Mouse (Mus musculus): ENCODE measurements around the gene Fam124b.
A peak's percentile ranks its signal among the peaks of the same experiment; 100 is the strongest.

The Fam124b gene

GRCm38 (mm10) chr1:80218268-80218667 lies at the start of gene Fam124b:
TSS of gene Fam124b (minus strand) at chr1:80218473.
- DNase-seq (ENCODE audit: low spot score in 2 of 2) = no peak

- no peak for DNase-seq (ENCODE audit: low spot score in 2 of 2)
These were observed 42.2 kb upstream of the Fam124b start for GRCm38 (mm10) chr1:80260443-80260842.

- no peak for DNase-seq (ENCODE audit: low spot score in 2 of 2)
These were observed 40.4 kb upstream of the Fam124b start for GRCm38 (mm10) chr1:80258632-80259031.

DNA sequence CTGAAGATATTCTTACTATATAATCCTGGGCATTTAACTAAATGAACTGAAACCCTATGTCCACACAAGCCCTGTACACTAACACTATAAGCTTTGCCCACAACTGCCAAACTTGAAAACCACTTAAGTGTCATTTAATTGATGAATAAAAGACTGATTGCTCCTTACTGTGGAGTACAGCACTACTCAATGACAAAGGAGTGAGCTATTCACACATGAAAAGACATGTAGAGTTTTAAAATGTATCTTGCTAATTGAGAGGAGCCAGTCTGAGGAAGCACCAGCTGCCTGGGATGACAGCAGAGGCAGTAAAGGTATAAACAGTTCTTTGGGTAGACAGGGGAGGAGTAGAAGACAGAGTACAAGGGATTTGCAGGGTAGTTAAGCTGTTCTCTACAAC lies 35.0 kb upstream of the Fam124b start:
- DNase-seq (ENCODE audit: low spot score in 2 of 2) = no peak

DNA sequence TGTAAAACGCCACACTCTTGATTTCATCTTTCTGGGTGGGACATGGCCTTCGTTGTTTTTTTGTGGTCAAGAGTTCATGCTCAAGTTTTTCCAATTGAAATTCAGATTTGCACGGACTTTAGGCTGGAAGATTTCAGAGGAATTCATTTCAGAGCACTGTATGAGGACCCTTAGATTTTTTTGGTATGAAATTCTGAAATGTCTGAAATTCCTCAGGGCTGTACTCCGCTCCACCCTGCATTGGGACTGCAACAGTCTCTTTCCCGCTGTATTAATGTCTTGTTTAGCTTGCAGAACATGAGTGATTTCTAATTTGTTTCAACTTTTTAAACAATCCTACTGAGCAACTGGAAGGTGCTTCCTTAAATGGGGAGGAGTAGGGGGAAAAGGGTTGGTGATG lies 32.0 kb upstream of the Fam124b start:
- no peak for DNase-seq (ENCODE audit: low spot score in 2 of 2)

DNA sequence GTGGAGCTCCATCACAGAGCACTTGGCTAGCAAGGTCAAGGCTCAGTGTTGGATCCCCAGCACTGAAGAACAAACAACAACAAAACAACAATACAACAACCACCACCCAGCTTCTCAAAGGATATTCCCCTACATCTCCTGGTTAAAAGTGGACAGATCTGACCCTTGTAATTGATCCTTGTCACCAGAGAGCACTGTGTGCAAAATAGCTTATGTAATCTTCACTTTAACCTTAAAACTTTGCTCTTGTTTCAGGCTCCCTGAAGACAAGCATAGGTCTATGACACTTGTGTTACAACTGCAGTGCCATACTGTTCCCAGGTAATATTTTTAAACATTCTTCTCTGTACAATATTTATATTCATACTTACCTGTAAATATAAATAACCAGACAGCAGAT lies 28.9 kb upstream of the Fam124b start:
- DNase-seq (ENCODE audit: low spot score in 2 of 2) = no peak

GRCm38 (mm10) chr1:80244123-80244522 lies 25.9 kb upstream of the Fam124b start:
- no peak for DNase-seq (ENCODE audit: low spot score in 2 of 2)

GRCm38 (mm10) chr1:80241579-80241978 lies 23.3 kb upstream of the Fam124b start:
- DNase-seq (ENCODE audit: low spot score in 2 of 2) = no peak

GRCm38 (mm10) chr1:80240017-80240660 lies 21.9 kb upstream of the Fam124b start:
- DNase-seq (ENCODE audit: low spot score in 2 of 2) = no peak

GRCm38 (mm10) chr1:80239481-80239880 lies 21.2 kb upstream of the Fam124b start:
- DNase-seq (ENCODE audit: low spot score in 2 of 2) = no peak

- no peak for DNase-seq (ENCODE audit: low spot score in 2 of 2)
These were observed 18.9 kb upstream of the Fam124b start for GRCm38 (mm10) chr1:80236951-80237702.

DNA sequence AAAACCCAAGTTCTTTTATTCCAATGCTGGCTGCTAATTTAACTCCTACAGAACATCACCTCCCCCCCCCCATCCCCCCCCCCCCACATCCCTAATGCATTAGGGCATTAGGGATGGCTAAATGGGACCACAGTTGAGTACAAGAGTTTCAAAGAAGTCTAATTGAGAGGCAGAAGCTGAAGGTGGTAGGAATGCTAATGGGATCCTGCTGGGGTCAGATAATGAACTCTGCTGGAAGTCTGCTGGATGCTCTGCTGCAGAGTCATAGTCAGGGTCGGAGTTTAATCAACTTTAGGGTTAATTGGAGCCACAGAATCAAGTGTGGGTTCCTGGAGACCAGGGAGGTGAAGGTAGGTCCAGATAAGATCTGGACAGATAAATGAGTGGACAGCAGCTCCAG lies 17.9 kb upstream of the Fam124b start:
- DNase-seq (ENCODE audit: low spot score in 2 of 2) = no peak

GRCm38 (mm10) chr1:80230612-80231011 lies 12.3 kb upstream of the Fam124b start:
- DNase-seq (ENCODE audit: low spot score in 2 of 2) = no peak

DNA sequence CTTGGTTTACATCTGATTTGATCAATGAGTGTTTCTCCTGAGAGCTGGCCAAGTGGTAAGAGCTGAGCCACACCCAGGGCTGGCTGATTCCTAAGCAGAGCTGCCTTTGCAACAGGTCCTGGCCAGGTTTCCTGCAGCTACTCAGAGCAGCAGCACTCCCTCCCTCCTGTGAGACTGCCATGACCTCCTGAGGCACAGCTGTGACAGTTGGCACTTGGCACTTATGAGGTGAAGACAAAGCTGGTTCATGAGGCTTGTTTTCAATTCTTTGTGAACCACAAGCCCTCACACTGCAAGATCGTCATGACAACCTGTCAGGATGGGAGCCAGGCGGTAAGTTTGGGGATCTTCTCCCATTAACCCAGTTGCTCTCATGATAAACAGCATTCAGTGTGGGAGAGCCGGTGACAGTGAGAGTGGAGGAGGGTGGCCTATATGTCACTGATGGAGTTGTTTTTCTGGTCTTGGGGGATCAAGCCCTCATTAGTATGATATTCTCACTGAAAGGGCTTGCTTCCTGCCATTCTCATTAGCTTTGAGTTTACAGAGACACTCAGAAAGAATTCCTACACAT lies 6.7 kb upstream of the Fam124b start:
- no peak for DNase-seq (ENCODE audit: low spot score in 2 of 2)

DNA sequence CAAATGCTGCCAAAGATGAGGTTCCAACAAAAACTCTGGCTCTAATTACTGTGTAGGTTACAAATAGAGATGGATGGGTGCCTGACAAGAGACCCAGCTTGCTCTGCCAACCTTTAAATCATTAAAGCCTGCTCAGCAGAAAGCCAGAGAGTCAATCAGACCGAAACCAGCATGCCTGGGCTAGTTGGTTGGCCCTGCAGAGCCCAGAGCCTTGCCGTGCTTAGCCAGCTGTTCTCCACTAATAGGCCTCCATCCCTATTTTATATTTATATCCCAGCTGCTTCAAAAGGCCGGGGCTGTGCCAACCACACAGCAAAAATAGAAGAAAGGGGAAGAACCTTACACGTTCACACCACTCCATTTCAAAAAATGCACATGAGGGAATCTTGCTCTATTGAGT lies 2.9 kb upstream of the Fam124b start:
- DNase-seq (ENCODE audit: low spot score in 2 of 2) = no peak

DNA sequence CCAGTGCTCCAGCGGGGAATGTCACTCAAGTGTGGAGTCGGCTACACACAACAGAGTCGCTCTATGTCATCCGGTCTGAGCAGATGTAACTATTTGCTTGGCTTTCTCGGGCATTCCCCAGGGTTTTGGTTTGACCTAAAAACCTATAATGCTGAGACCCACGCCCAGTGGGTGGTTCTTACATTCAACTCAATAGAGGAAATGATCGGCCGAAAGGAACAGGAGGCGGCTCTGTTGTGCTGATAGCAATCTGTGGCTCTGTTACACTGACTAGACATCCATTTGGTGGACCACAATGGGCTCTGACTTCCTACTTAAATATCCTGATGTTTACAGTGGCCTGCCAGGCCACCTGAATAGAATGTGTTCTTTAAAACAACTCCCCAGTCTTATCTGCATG lies 4.4 kb downstream of the Fam124b start:
- no peak for DNase-seq (ENCODE audit: low spot score in 2 of 2)

DNA sequence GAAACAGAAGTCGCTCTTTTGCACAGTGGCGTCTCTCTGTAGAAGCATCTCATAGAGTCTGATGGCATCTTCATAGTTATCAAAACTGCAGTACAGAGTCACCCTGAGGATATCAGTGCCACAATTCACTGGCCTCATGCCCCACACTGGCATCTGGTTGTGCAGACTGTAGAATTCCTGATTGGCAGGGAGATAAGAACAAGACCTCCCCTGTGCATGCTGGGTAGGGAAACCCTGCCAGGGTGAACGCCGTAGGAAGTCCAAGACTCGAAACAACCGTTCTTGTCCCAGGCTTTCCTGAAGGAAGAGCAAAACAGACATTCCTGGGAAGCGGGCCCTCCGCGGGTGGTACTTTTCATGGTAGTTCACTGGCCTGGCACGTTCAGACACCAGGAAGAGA lies 5.1 kb downstream of the Fam124b start:
- DNase-seq (ENCODE audit: low spot score in 2 of 2) = no peak

DNA sequence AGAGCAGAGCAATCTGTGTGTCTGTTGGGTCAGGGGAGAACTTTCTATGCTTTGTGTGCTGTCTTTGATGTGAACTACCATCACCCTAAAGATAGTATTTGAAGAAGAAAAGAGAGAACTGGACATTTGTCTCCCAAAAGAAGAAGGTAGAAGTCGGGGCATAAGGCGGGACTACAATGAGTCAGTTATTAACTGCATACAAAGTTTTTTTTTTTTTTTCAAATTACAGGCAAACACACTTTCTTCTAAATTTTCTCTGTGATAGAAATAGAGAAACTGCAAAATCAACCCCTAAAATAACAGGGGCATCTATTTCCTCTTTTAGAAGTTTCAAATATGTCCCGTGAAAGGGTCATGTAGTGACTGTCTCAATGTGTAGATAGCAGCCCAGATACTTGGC lies 16.0 kb downstream of the Fam124b start:
- no peak for DNase-seq (ENCODE audit: low spot score in 2 of 2)

DNA sequence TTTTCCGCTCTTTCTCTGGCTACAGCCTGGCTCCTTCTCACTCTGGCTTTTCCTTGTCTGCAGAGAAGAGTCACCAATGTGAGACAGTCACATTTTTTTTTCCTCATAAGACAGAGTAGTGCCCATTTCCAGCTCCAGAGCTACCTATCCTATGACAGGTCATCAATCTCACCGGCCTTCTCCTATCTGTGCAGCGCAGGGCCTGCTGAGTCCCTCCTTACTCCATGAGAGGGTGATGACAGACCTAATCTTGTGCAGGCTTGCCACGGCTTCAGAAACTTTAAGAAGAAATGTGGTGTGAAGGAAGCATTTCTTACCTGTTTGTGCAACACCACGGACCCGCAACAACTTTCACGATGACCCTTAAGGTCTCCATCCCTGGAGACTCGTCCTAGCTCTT lies 25.4 kb downstream of the Fam124b start:
- no peak for DNase-seq (ENCODE audit: low spot score in 2 of 2)

GRCm38 (mm10) chr1:80181414-80181805 lies 36.9 kb downstream of the Fam124b start:
- no peak for DNase-seq (ENCODE audit: low spot score in 2 of 2)

GRCm38 (mm10) chr1:80180767-80181413 lies 37.4 kb downstream of the Fam124b start:
- peak in 1 of 2 experiments; percentile 72 for DNase-seq (ENCODE audit: low spot score in 2 of 2)

GRCm38 (mm10) chr1:80180128-80180527 lies 38.1 kb downstream of the Fam124b start:
- peak in 1 of 2 experiments; percentile 43 for DNase-seq (ENCODE audit: low spot score in 2 of 2)
